Mouse (Mus musculus) adrenal gland, adult 18-20 months (tissue): ENCODE results near the gene Mgat4d. TPM values are rescaled to one million over a fixed set of nuclear protein-coding genes. Genes with fewer than 3 reads are reported as not detected.

ENCODE experiments used
- total RNA-seq, 2 experiments: library from RNA; stranded (reverse); gene quantifications; 1 replicate in 1 of 2; 2 replicates in 1 of 2; pipeline ENCODE4 v1.2.3; 2021

Mgat4d gene
- total RNA-seq, 2 experiments from 2014 or later, result not detected

Other genes with a start within 250 kb of the Mgat4d start
- gene Tbc1d9, start 183.1 kb upstream of the Mgat4d start, total RNA-seq, result 10 to 100 TPM in 1 of 2 experiments, 1 to 10 TPM in 1; 8.1 to 10.9 TPM
- under 1 TPM in 1 of 2 experiments, not detected in 1; 0.46 TPM for gene Gm10645, start 182.3 kb upstream of the Mgat4d start, total RNA-seq
- 1,000 to 10,000 TPM in 1 of 2 experiments, 100 to 1,000 TPM in 1; 986 to 1,893 TPM for gene Ucp1, start 58.1 kb upstream of the Mgat4d start, total RNA-seq
- gene Elmod2, start 16.0 kb upstream of the Mgat4d start, total RNA-seq, result 10 to 100 TPM; 21.2 to 25.9 TPM
- gene Clgn, start 41.4 kb downstream of the Mgat4d start, total RNA-seq, result not detected
- 10 to 100 TPM; 80.2 to 90.2 TPM for gene Scoc, start 109.9 kb downstream of the Mgat4d start, total RNA-seq
- gene Olfr370, start 187.3 kb downstream of the Mgat4d start, total RNA-seq, result not detected
- gene Ndufb7, start 218.2 kb downstream of the Mgat4d start, total RNA-seq, result 100 to 1,000 TPM; 220 to 282 TPM